30 mouse cellular contexts compared by ENCODE assay signal in genomic region chr13:40567821-40568220, GRCm38 (mm10).
"Had no signal": no experiment of that assay in that cellular context is flagged by ENCODE, and none has a peak within 500 bp of the region (broad histone marks: within the 10 kb centered on the region; RNA-seq: fewer than 3 reads in every experiment).

No protein-coding gene starts in this region.

- H3K9ac ChIP-seq: limb, embryonic 12.5 days; limb, embryonic 13.5 days; limb, embryonic 15.5 days; liver, embryonic 13.5 days; liver, embryonic 14.5 days; liver, embryonic 15.5 days; liver, postnatal 0 days; lung, embryonic 14.5 days; lung, embryonic 15.5 days; midbrain, embryonic 12.5 days; midbrain, embryonic 13.5 days; midbrain, embryonic 15.5 days had no signal

- H3K4me2 ChIP-seq: limb, embryonic 12.5 days; limb, embryonic 13.5 days; limb, embryonic 15.5 days; liver, embryonic 11.5 days; liver, embryonic 13.5 days; liver, embryonic 15.5 days; lung, embryonic 14.5 days; lung, embryonic 15.5 days; midbrain, embryonic 11.5 days; midbrain, embryonic 12.5 days; midbrain, embryonic 13.5 days; midbrain, embryonic 15.5 days had no signal

- ATAC-seq: liver, postnatal 0 days; midbrain, embryonic 13.5 days; midbrain, embryonic 15.5 days; midbrain, embryonic 16.5 days had no signal

- H3K27me3 ChIP-seq: limb, embryonic 15.5 days; liver, embryonic 13.5 days; liver, embryonic 15.5 days; lung, embryonic 15.5 days; megakaryocyte, embryonic 14.5 days; midbrain, embryonic 12.5 days; midbrain, embryonic 13.5 days; midbrain, embryonic 15.5 days had no signal

- H3K27ac ChIP-seq: left cerebral cortex, adult 2 months; limb, embryonic 10.5 days; limb, embryonic 12.5 days; limb, embryonic 13.5 days; limb, embryonic 15.5 days; liver, embryonic 13.5 days; liver, embryonic 14.5 days; liver, embryonic 15.5 days; lung, embryonic 15.5 days; macrophage; midbrain, embryonic 10.5 days; midbrain, embryonic 12.5 days; midbrain, embryonic 13.5 days; midbrain, embryonic 15.5 days had no signal

- H3K9me3 ChIP-seq: limb, embryonic 10.5 days; limb, embryonic 12.5 days; limb, embryonic 13.5 days; limb, embryonic 15.5 days; liver, embryonic 13.5 days; liver, embryonic 15.5 days; lung, embryonic 15.5 days; midbrain, embryonic 10.5 days; midbrain, embryonic 12.5 days; midbrain, embryonic 13.5 days; midbrain, embryonic 15.5 days had no signal

- DNase-seq: left cerebral cortex, postnatal 4 days; liver; liver, embryonic 13.5 days; liver, postnatal 0 days; lung, adult 18-20 months; lung, adult 2 months; lung, embryonic 14.5 days; lung, postnatal 10 days; lung, postnatal 14 days; lung, postnatal 36 days; lung, postnatal 4 days; midbrain, embryonic 14.5 days had no signal

- H3K4me1 ChIP-seq: limb, embryonic 10.5 days; limb, embryonic 12.5 days; limb, embryonic 13.5 days; limb, embryonic 15.5 days; liver, embryonic 13.5 days; liver, embryonic 15.5 days; lung, embryonic 15.5 days; megakaryocyte, embryonic 14.5 days; midbrain, embryonic 10.5 days; midbrain, embryonic 12.5 days; midbrain, embryonic 13.5 days; midbrain, embryonic 15.5 days had no signal

- H3K4me3 ChIP-seq: left cerebral cortex, adult 2 months; limb, embryonic 10.5 days; limb, embryonic 12.5 days; limb, embryonic 13.5 days; limb, embryonic 15.5 days; liver, embryonic 13.5 days; liver, embryonic 15.5 days; lung, embryonic 15.5 days; megakaryocyte, embryonic 14.5 days; midbrain, embryonic 10.5 days; midbrain, embryonic 12.5 days; midbrain, embryonic 13.5 days; midbrain, embryonic 15.5 days; myocyte had no signal

- H3K36me3 ChIP-seq: limb, embryonic 10.5 days; limb, embryonic 12.5 days; limb, embryonic 13.5 days; limb, embryonic 15.5 days; liver, embryonic 13.5 days; liver, embryonic 15.5 days; lung, embryonic 15.5 days; midbrain, embryonic 10.5 days; midbrain, embryonic 12.5 days; midbrain, embryonic 13.5 days; midbrain, embryonic 15.5 days had no signal
